Mouse (Mus musculus): ENCODE results near the gene Ntn4.

Gene Ntn4

GRCm38 (mm10) chr10:93640521-93640952 lies at the start of gene Ntn4:
TSS of gene Ntn4 (plus strand) at chr10:93640681.
- in situ Hi-C loops (cut with MboI, MseI): no loop called here

GRCm38 (mm10) chr10:93592456-93592855 lies 48.0 kb upstream of the Ntn4 start:
- in situ Hi-C loops (cut with MboI, MseI): no loop called here

- in situ Hi-C loops (cut with MboI, MseI): no loop called here
Measured at GRCm38 (mm10) chr10:93594022-93594482, 46.4 kb upstream of the Ntn4 start.

GRCm38 (mm10) chr10:93595831-93596230 lies 44.6 kb upstream of the Ntn4 start:
- in situ Hi-C loops (cut with MboI, MseI): no loop called here

- in situ Hi-C loops (cut with MboI, MseI): no loop called here
Measured at GRCm38 (mm10) chr10:93596641-93597040, 43.8 kb upstream of the Ntn4 start.

- in situ Hi-C loops (cut with MboI, MseI): loop anchor here (10.0 kb wide), 1 partner anchor 202 kb away; no protein-coding TSS in a partner anchor
Measured at GRCm38 (mm10) chr10:93602309-93602708, 38.2 kb upstream of the Ntn4 start.

GRCm38 (mm10) chr10:93603256-93603655 lies 37.2 kb upstream of the Ntn4 start:
- in situ Hi-C loops (cut with MboI, MseI): loop anchor here (10.0 kb wide), 1 partner anchor 202 kb away; no protein-coding TSS in a partner anchor

GRCm38 (mm10) chr10:93606326-93606725 lies 34.2 kb upstream of the Ntn4 start:
- in situ Hi-C loops (cut with MboI, MseI): loop anchor here (10.0 kb wide), 1 partner anchor 198 kb away; no protein-coding TSS in a partner anchor

GRCm38 (mm10) chr10:93608051-93608450 lies 32.4 kb upstream of the Ntn4 start:
- in situ Hi-C loops (cut with MboI, MseI): loop anchor here (10.0 kb wide), 1 partner anchor 197 kb away; no protein-coding TSS in a partner anchor

GRCm38 (mm10) chr10:93609236-93609635 lies 31.2 kb upstream of the Ntn4 start:
- in situ Hi-C loops (cut with MboI, MseI): loop anchor here (10.0 kb wide), 1 partner anchor 196 kb away; no protein-coding TSS in a partner anchor

- in situ Hi-C loops (cut with MboI, MseI): no loop called here
Measured at GRCm38 (mm10) chr10:93610896-93611295, 29.6 kb upstream of the Ntn4 start.

GRCm38 (mm10) chr10:93611419-93612007 lies 29.0 kb upstream of the Ntn4 start:
- in situ Hi-C loops (cut with MboI, MseI): no loop called here

GRCm38 (mm10) chr10:93614850-93615249 lies 25.6 kb upstream of the Ntn4 start:
- in situ Hi-C loops (cut with MboI, MseI): no loop called here

GRCm38 (mm10) chr10:93620438-93621179 lies 19.9 kb upstream of the Ntn4 start:
- in situ Hi-C loops (cut with MboI, MseI): no loop called here

GRCm38 (mm10) chr10:93623725-93624124 lies 16.8 kb upstream of the Ntn4 start:
- in situ Hi-C loops (cut with MboI, MseI): no loop called here

- in situ Hi-C loops (cut with MboI, MseI): no loop called here
Measured at GRCm38 (mm10) chr10:93624151-93624550, 16.3 kb upstream of the Ntn4 start.

GRCm38 (mm10) chr10:93630310-93630709 lies 10.2 kb upstream of the Ntn4 start:
- in situ Hi-C loops (cut with MboI, MseI): no loop called here

- in situ Hi-C loops (cut with MboI, MseI): no loop called here
Measured at GRCm38 (mm10) chr10:93632086-93632485, 8.4 kb upstream of the Ntn4 start.

- in situ Hi-C loops (cut with MboI, MseI): no loop called here
Measured at GRCm38 (mm10) chr10:93633563-93633962, 6.9 kb upstream of the Ntn4 start.

GRCm38 (mm10) chr10:93633971-93634370 lies 6.5 kb upstream of the Ntn4 start:
- in situ Hi-C loops (cut with MboI, MseI): no loop called here

- in situ Hi-C loops (cut with MboI, MseI): no loop called here
Measured at GRCm38 (mm10) chr10:93635941-93636340, 4.5 kb upstream of the Ntn4 start.

- in situ Hi-C loops (cut with MboI, MseI): no loop called here
Measured at GRCm38 (mm10) chr10:93640953-93641820, 706 bp downstream of the Ntn4 start.

All from T-helper 2 cell (primary cell).